Mouse (Mus musculus): ENCODE results near the gene Cib1. TPM values are rescaled to one million over a fixed set of nuclear protein-coding genes. Genes with fewer than 3 reads are reported as not detected.

The Cib1 gene
- polyA plus RNA-seq, 1 experiment from 2014 or later = 26.4 TPM

DNA sequence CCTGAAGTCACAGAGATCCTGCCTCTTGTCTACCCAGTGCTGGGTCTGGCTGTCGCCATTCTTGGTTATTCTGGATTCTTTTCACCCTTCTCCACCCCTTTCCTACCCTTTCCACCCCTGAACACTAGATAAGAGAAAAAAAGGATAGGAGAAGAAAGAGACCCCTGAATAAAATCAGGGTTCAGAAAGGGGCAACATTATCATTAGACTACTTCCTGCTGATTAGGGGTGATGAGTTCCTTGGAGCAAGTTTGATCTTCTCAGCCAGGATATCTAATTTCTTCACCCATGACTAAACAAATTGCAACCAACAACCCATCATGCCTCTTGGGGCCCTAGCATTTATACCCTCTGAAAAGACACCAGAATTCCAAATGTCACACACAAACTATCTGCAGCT lies 35.2 kb upstream of the Cib1 start:
- H3K4me3 ChIP-seq (ENCODE audit: low read depth, low read length) = no peak overlapping the region
- no peaks in the 10 kb centered on the region for H3K27me3 ChIP-seq (ENCODE audit: control insufficient read depth, insufficient read depth, low read length)
- H3K4me1 ChIP-seq (ENCODE audit: control insufficient read depth, insufficient read depth, low read length) = peaks cover 16% of the 10 kb centered on the region
- 92% methylated on average over 1 of the region's 1 CpGs for WGBS
- no peak overlapping the region for H3K27ac ChIP-seq (ENCODE audit: low read depth, low read length)
- ATAC-seq (ENCODE audit: low read depth) = no peak
- H3K9ac ChIP-seq (replicated peaks; ENCODE audit: low read depth, low read length) = no peak overlapping the region
- no peak overlapping the region for H3K4me2 ChIP-seq (ENCODE audit: low read depth, low read length)
- H3K9me3 ChIP-seq (ENCODE audit: control insufficient read depth, low read length) = no peaks in the 10 kb centered on the region
- peaks cover 32% of the 10 kb centered on the region for H3K36me3 ChIP-seq (ENCODE audit: control insufficient read depth, insufficient read depth, low read length)

DNA sequence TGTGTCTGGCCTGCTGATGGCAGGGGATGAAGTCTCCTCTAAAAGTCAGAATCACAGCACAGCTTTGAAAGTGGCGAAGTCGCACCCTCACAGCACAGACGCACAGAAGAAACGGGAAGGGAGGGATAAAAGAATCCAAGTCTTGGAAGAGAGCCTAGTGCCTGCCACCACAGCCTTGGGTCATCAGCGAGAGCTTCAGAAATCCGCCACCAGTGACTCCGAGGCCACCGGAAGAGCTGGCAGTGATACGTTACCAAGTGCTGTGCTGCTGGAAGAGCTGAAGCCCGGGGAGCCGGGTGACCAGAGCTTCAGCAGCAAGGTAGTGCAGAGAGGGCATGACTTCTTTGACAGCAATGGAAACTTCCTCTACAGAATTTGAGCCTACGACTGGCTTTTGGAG lies 32.0 kb upstream of the Cib1 start:
- Histone ChIP-seq H3K27ac (ENCODE audit: low read depth, low read length) (no peak overlapping the region), H3K4me3 (ENCODE audit: low read depth, low read length) (no peak overlapping the region), H3K36me3 (ENCODE audit: control insufficient read depth, insufficient read depth, low read length) (peaks cover 27% of the 10 kb centered on the region), H3K9ac (replicated peaks; ENCODE audit: low read depth, low read length) (no peak overlapping the region), H3K9me3 (ENCODE audit: control insufficient read depth, low read length) (no peaks in the 10 kb centered on the region), H3K4me1 (ENCODE audit: control insufficient read depth, insufficient read depth, low read length) (peaks cover 12% of the 10 kb centered on the region), H3K27me3 (ENCODE audit: control insufficient read depth, insufficient read depth, low read length) (no peaks in the 10 kb centered on the region), H3K4me2 (ENCODE audit: low read depth, low read length) (no peak overlapping the region)
- ATAC-seq (ENCODE audit: low read depth) = no peak
- 95% methylated on average over 12 of the region's 12 CpGs for WGBS

DNA sequence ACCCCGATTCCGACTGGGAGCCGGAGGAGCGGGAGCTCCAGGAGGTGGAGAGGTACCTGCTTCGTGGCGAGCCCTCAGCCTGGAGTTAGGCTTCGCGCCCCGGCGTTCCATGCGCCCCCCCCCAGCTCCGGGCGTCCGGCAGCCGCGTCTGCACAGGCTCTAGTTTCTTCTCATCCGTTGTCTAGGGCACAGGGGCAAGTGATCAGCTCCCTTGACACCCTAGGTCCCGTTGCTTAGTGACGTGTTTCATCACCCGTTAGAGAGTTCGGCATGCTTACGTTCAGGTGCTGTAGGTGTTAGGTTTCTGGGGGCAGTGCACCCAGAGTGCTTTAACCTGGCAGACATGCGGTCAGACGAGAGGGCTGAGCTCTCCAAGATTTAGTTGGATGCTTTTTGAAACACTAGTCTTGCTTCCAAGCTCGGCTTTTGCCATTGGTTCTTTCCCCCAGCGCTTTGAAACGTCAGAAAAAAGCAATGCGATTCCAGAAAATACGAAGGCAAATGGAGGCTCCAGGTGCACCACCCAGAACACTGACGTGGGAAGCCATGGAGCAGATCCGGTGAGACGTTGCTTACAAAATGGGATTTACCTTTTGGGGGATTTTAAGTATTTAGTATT lies 28.9 kb upstream of the Cib1 start:
- Histone ChIP-seq H3K4me1 (ENCODE audit: control insufficient read depth, insufficient read depth, low read length) (peaks cover 6% of the 10 kb centered on the region), H3K27ac (ENCODE audit: low read depth, low read length) (peak overlapping the region; percentile 69), H3K27me3 (ENCODE audit: control insufficient read depth, insufficient read depth, low read length) (peaks cover 4% of the 10 kb centered on the region; the same call in 1 of the 2 replicates), H3K36me3 (ENCODE audit: control insufficient read depth, insufficient read depth, low read length) (peaks cover 22% of the 10 kb centered on the region), H3K4me3 (ENCODE audit: low read depth, low read length) (peak overlapping the region; percentile 68), H3K9ac (replicated peaks; ENCODE audit: low read depth, low read length) (peak overlapping the region; percentile 69), H3K4me2 (ENCODE audit: low read depth, low read length) (peak overlapping the region; percentile 65), H3K9me3 (ENCODE audit: control insufficient read depth, low read length) (no peaks in the 10 kb centered on the region)
- ATAC-seq (ENCODE audit: low read depth) = peak; percentile 80
- WGBS = 2% methylated on average over 32 of the region's 32 CpGs

DNA sequence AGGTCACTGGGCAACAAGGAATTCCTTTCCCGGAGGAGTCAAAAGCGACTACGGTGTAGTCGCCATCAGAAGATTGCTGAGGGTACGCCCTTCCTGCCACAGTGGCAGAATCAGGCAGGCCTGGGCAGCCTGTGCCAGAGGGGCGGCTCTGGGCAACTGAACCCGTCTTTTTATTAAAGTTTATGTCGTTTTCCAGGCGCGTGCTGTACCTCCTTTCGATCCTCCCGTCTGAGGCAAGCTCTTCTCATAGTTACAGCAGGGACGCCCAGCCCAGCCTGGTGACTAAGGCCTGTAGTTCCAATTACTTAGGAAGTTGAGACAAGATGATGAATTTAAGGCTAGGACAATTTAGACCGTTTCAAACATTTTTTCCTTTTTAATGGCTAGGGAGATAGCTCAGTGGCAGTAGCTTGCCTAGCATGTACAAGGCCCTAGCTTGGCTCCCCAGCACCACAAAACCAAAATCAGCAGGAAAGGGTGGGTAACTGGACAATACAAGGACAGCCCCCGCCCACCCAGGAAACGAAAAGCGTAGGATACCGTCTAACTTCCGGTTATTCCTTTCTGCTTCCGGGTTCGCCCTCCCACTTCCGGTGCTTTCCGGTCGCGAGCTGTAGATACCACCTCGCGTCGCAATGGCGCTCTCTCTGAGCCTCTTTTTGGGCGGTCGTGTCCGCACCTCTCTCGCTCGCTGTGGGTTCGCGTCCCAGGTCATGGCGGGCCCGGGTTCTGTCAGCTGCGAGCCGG lies 28.2 kb upstream of the Cib1 start, which contains the start of gene Ngrn:
Gene Ngrn, plus strand, starts transcription at position 591 of the 747 bp plus-strand sequence.
- peak within 1 kb of the TSS; percentile 65 for H3K4me2 ChIP-seq (ENCODE audit: low read depth, low read length)
- H3K27ac ChIP-seq (ENCODE audit: low read depth, low read length) = peak within 1 kb of the TSS; percentile 69
- no peaks in the 10 kb centered on the region for H3K9me3 ChIP-seq (ENCODE audit: control insufficient read depth, low read length)
- H3K36me3 ChIP-seq (ENCODE audit: control insufficient read depth, insufficient read depth, low read length) = peaks cover 15% of the 10 kb centered on the region
- 28% methylated on average over 40 of the region's 40 CpGs for WGBS
- peaks cover 4% of the 10 kb centered on the region; the same call in 1 of the 2 replicates for H3K27me3 ChIP-seq (ENCODE audit: control insufficient read depth, insufficient read depth, low read length)
- peak within 1 kb of the TSS; percentile 69 for H3K9ac ChIP-seq (replicated peaks; ENCODE audit: low read depth, low read length)
- peak within 1 kb of the TSS; percentile 68 for H3K4me3 ChIP-seq (ENCODE audit: low read depth, low read length)
- peak; percentile 91 for ATAC-seq (ENCODE audit: low read depth)
- peaks cover 6% of the 10 kb centered on the region for H3K4me1 ChIP-seq (ENCODE audit: control insufficient read depth, insufficient read depth, low read length)

DNA sequence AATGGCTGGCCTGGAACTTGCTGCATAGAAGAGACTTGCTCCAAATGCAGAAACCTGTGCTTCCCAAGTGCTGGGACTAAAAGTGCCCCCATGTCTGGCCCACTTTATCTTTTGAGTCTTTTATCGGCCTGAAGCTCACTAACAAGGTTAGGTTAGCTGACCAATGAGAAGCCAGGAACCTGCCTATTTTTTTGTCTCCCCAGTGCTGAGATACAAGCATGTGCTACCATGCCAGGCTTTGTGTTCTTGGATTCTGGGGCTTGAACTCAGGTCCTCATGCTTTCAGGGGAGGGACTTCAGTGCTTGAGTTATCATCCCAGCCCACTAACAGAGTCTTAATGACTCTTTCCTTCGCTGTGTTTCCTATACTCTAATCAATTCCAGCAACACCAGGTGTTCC lies 25.1 kb upstream of the Cib1 start:
- H3K4me2 ChIP-seq (ENCODE audit: low read depth, low read length) = no peak overlapping the region
- no peak overlapping the region for H3K9ac ChIP-seq (replicated peaks; ENCODE audit: low read depth, low read length)
- H3K36me3 ChIP-seq (ENCODE audit: control insufficient read depth, insufficient read depth, low read length) = no peaks in the 10 kb centered on the region
- H3K9me3 ChIP-seq (ENCODE audit: control insufficient read depth, low read length) = no peaks in the 10 kb centered on the region
- 60% methylated on average over 2 of the region's 2 CpGs for WGBS
- peaks cover 6% of the 10 kb centered on the region for H3K4me1 ChIP-seq (ENCODE audit: control insufficient read depth, insufficient read depth, low read length)
- H3K4me3 ChIP-seq (ENCODE audit: low read depth, low read length) = no peak overlapping the region
- no peak for ATAC-seq (ENCODE audit: low read depth)
- peaks cover 4% of the 10 kb centered on the region; the same call in 1 of the 2 replicates for H3K27me3 ChIP-seq (ENCODE audit: control insufficient read depth, insufficient read depth, low read length)
- H3K27ac ChIP-seq (ENCODE audit: low read depth, low read length) = no peak overlapping the region

DNA sequence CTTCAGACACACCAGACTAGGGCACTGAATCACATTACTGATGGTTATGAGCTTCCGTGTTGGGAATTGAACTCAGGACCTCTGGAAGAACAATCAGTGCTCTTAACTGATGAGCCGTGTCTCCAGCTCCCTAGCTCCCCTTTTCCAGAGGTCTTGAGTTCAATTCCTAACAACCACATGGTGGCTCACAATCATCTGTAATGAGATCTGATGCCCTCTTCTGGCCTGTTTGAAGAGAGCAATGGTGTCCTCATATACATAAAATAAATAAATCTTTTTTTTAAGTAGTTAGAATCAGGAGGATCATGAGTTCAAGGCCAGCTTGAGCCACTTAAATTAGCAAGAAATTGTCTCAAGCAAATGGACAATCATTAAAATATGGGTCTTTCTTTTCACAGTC lies 23.4 kb upstream of the Cib1 start:
- H3K4me3 ChIP-seq (ENCODE audit: low read depth, low read length) = no peak overlapping the region
- no peaks in the 10 kb centered on the region for H3K9me3 ChIP-seq (ENCODE audit: control insufficient read depth, low read length)
- 77% methylated on average over 2 of the region's 2 CpGs for WGBS

DNA sequence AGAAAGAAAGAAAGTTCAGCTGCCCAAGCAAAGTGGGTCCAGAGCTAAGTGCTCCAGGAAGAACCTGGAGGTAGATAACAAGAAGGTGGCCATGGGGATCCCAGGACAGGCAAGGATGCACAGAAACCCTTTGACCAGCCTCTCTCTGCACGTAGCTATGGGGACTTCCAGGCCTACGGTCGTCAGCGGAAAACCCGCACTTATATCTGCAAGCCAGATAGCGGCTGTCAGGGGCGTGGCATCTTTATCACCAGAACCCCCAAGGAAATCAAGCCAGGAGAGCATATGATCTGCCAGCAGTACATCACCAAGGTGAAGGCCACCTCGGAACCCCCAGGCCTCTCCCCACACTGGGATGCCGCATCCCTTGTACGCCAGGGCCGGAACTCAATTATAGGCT lies 20.3 kb upstream of the Cib1 start:
- H3K27ac ChIP-seq (ENCODE audit: low read depth, low read length) = no peak overlapping the region
- no peaks in the 10 kb centered on the region for H3K36me3 ChIP-seq (ENCODE audit: control insufficient read depth, insufficient read depth, low read length)
- no peak overlapping the region for H3K4me2 ChIP-seq (ENCODE audit: low read depth, low read length)
- no peak overlapping the region for H3K4me3 ChIP-seq (ENCODE audit: low read depth, low read length)
- ATAC-seq (ENCODE audit: low read depth) = no peak
- 87% methylated on average over 11 of the region's 11 CpGs for WGBS
- no peak overlapping the region for H3K9ac ChIP-seq (replicated peaks; ENCODE audit: low read depth, low read length)
- no peaks in the 10 kb centered on the region for H3K4me1 ChIP-seq (ENCODE audit: control insufficient read depth, insufficient read depth, low read length)
- H3K9me3 ChIP-seq (ENCODE audit: control insufficient read depth, low read length) = no peaks in the 10 kb centered on the region
- H3K27me3 ChIP-seq (ENCODE audit: control insufficient read depth, insufficient read depth, low read length) = no peaks in the 10 kb centered on the region

More for the DNA sequence above, 23.4 kb upstream of the Cib1 start:
- H3K27ac ChIP-seq (ENCODE audit: low read depth, low read length) = no peak overlapping the region
- H3K4me2 ChIP-seq (ENCODE audit: low read depth, low read length) = no peak overlapping the region
- H3K36me3 ChIP-seq (ENCODE audit: control insufficient read depth, insufficient read depth, low read length) = no peaks in the 10 kb centered on the region
- H3K9ac ChIP-seq (replicated peaks; ENCODE audit: low read depth, low read length) = no peak overlapping the region
- ATAC-seq (ENCODE audit: low read depth) = no peak
- H3K4me1 ChIP-seq (ENCODE audit: control insufficient read depth, insufficient read depth, low read length) = no peaks in the 10 kb centered on the region
- H3K27me3 ChIP-seq (ENCODE audit: control insufficient read depth, insufficient read depth, low read length) = peaks cover 4% of the 10 kb centered on the region; the same call in 1 of the 2 replicates

DNA sequence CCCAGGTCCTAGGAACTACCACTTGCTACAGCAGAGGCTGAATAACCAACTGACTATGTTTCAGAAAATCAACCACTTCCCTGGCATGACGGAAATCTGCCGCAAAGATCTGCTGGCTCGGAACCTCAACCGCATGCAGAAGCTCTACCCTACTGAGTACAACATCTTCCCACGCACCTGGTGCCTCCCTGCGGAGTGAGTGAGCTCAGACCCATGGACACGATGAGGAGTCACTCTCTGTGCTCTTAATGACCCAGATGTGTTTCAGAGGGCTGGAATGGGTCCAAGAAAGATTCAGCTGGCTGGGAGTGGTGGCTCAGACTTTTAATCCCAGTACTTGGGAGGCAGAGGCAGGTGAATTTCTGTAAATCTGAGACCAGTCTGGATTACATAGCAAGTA lies 19.8 kb upstream of the Cib1 start:
- no peak overlapping the region for H3K4me3 ChIP-seq (ENCODE audit: low read depth, low read length)
- no peak overlapping the region for H3K4me2 ChIP-seq (ENCODE audit: low read depth, low read length)
- H3K4me1 ChIP-seq (ENCODE audit: control insufficient read depth, insufficient read depth, low read length) = no peaks in the 10 kb centered on the region
- no peak overlapping the region for H3K27ac ChIP-seq (ENCODE audit: low read depth, low read length)
- 75% methylated on average over 7 of the region's 7 CpGs for WGBS
- H3K9ac ChIP-seq (replicated peaks; ENCODE audit: low read depth, low read length) = no peak overlapping the region
- no peaks in the 10 kb centered on the region for H3K9me3 ChIP-seq (ENCODE audit: control insufficient read depth, low read length)
- H3K36me3 ChIP-seq (ENCODE audit: control insufficient read depth, insufficient read depth, low read length) = no peaks in the 10 kb centered on the region
- no peaks in the 10 kb centered on the region for H3K27me3 ChIP-seq (ENCODE audit: control insufficient read depth, insufficient read depth, low read length)
- ATAC-seq (ENCODE audit: low read depth) = no peak

DNA sequence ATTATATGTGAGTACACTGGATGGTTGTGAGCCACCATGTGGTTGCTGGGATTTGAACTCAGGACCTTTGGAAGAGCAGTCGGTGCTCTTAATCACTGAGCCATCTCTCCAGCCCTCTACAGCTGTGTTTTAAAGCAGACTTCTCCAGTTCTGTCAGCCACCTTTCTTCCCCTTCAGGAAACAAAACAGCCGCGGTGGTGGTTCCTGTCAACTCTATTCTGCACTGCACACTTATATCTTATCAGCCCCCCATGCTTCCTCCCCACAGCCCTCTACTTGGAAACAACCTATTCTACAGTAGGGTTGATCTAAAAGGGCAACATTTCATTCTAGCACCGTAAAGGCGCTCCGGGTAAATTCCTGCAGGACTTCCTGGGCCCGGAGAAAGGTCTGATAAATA lies 14.2 kb upstream of the Cib1 start:
- H3K4me1 ChIP-seq (ENCODE audit: control insufficient read depth, insufficient read depth, low read length) = no peaks in the 10 kb centered on the region
- H3K27ac ChIP-seq (ENCODE audit: low read depth, low read length) = no peak overlapping the region
- no peak overlapping the region for H3K9ac ChIP-seq (replicated peaks; ENCODE audit: low read depth, low read length)
- ATAC-seq (ENCODE audit: low read depth) = no peak
- peak overlapping the region; percentile 56 for H3K4me2 ChIP-seq (ENCODE audit: low read depth, low read length)
- H3K9me3 ChIP-seq (ENCODE audit: control insufficient read depth, low read length) = no peaks in the 10 kb centered on the region
- H3K27me3 ChIP-seq (ENCODE audit: control insufficient read depth, insufficient read depth, low read length) = no peaks in the 10 kb centered on the region
- WGBS = 64% methylated on average over 7 of the region's 7 CpGs
- no peaks in the 10 kb centered on the region for H3K36me3 ChIP-seq (ENCODE audit: control insufficient read depth, insufficient read depth, low read length)
- peak overlapping the region; percentile 60 for H3K4me3 ChIP-seq (ENCODE audit: low read depth, low read length)
